Mouse (Mus musculus): ENCODE measurements at regions not wholly inside any gene's neighbourhood (a gene's known extent, or its start where the extent isn't known, plus 50 kb on each side); places are given as distances from the start of the nearest gene placed in this dataset.

- no peaks in the 10 kb centered on the region for H3K27me3 ChIP-seq (ENCODE audit: control insufficient read depth, insufficient read depth, insufficient read length)
- H3K4me2 ChIP-seq (ENCODE audit: low read depth): no peak overlapping the region
- no peaks in the 10 kb centered on the region for H3K36me3 ChIP-seq (ENCODE audit: control insufficient read depth, insufficient read depth)
- TF ChIP-seq E2F4 (IDR thresholded peaks at IDR 0.05; ENCODE audit: insufficient read depth) (no peak), CEBPB (IDR thresholded peaks at IDR 0.05; ENCODE audit: insufficient read depth, poor library complexity, severe bottlenecking) (no peak), MAX (IDR thresholded peaks at IDR 0.05; ENCODE audit: low read depth) (no peak), MYOD1 (IDR thresholded peaks at IDR 0.05; ENCODE audit: control insufficient read depth in 1 of 3, insufficient read length in 2 of 3, low read depth in 2 of 3) (no peak), SRF (IDR thresholded peaks at IDR 0.05; ENCODE audit: control insufficient read depth, insufficient read length, low read depth) (no peak), POLR2A (IDR thresholded peaks at IDR 0.05; ENCODE audit: insufficient read length, low read depth) (no peak), TCF12 (IDR thresholded peaks at IDR 0.05; ENCODE audit: insufficient read depth, poor library complexity, severe bottlenecking) (no peak), REST (IDR thresholded peaks at IDR 0.05; ENCODE audit: insufficient read depth, insufficient read length) (no peak), USF1 (IDR thresholded peaks at IDR 0.05; ENCODE audit: low read depth) (no peak), MYOG (IDR thresholded peaks at IDR 0.05; ENCODE audit: control insufficient read depth in 1 of 3, insufficient read depth in 1 of 3, insufficient read length in 2 of 3, low read depth in 2 of 3) (no peak)
- H3K79me2 ChIP-seq (ENCODE audit: control insufficient read depth, insufficient read depth): no peaks in the 10 kb centered on the region
- no peak overlapping the region for H3ac ChIP-seq (ENCODE audit: control insufficient read depth, insufficient read length)
- no peak overlapping the region for H3K4me3 ChIP-seq
Observed at GRCm38 (mm10) chr8:104041522-104041921, 59.9 kb upstream of the Cdh5 start.

GRCm38 (mm10) chr8:104042434-104042833, 59.0 kb upstream of the Cdh5 start:
- Histone ChIP-seq H3K79me2 (ENCODE audit: control insufficient read depth, insufficient read depth) (no peaks in the 10 kb centered on the region), H3K4me2 (ENCODE audit: low read depth) (peak overlapping the region; percentile 12), H3K27me3 (ENCODE audit: control insufficient read depth, insufficient read depth, insufficient read length) (no peaks in the 10 kb centered on the region), H3K36me3 (ENCODE audit: control insufficient read depth, insufficient read depth) (no peaks in the 10 kb centered on the region), H3ac (ENCODE audit: control insufficient read depth, insufficient read length) (no peak overlapping the region), H3K4me3 (no peak overlapping the region)
- TF ChIP-seq USF1 (IDR thresholded peaks at IDR 0.05; ENCODE audit: low read depth) (no peak), TCF12 (IDR thresholded peaks at IDR 0.05; ENCODE audit: insufficient read depth, poor library complexity, severe bottlenecking) (no peak), CEBPB (IDR thresholded peaks at IDR 0.05; ENCODE audit: insufficient read depth, poor library complexity, severe bottlenecking) (no peak), MYOD1 (IDR thresholded peaks at IDR 0.05; ENCODE audit: control insufficient read depth in 1 of 3, insufficient read length in 2 of 3, low read depth in 2 of 3) (no peak), POLR2A (IDR thresholded peaks at IDR 0.05; ENCODE audit: insufficient read length, low read depth) (no peak), TCF3 (IDR thresholded peaks at IDR 0.05; ENCODE audit: insufficient read length, low read depth) (no peak), E2F4 (IDR thresholded peaks at IDR 0.05; ENCODE audit: insufficient read depth) (no peak), SRF (IDR thresholded peaks at IDR 0.05; ENCODE audit: control insufficient read depth, insufficient read length, low read depth) (no peak), MAX (IDR thresholded peaks at IDR 0.05; ENCODE audit: low read depth) (no peak), MYOG (IDR thresholded peaks at IDR 0.05; ENCODE audit: control insufficient read depth in 1 of 3, insufficient read depth in 1 of 3, insufficient read length in 2 of 3, low read depth in 2 of 3) (no peak), REST (IDR thresholded peaks at IDR 0.05; ENCODE audit: insufficient read depth, insufficient read length) (no peak), POLR2AphosphoS2 (IDR thresholded peaks at IDR 0.05; ENCODE audit: insufficient read length, low read depth) (no peak)

DNA sequence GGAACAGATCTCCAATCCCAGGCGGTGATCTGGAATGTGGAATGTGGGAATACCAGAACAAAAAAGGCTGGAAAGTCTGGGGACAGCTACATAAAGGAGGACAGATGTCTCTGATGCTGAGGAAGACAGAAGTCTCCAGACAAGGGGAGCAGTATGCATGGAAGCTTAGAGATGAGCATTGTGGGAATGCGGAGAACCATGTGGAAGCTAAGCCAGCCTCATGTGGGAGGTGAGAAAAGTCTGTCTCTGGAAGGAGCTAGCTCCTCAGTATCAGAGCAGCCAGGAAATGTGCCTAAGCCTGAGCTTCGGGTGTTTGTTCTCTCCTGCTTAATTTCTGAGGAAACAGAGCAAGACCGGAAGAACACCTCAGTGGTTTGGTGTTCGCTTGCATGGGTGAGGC, 53.4 kb upstream of the Cdh5 start:
- H3K27me3 ChIP-seq (ENCODE audit: control insufficient read depth, insufficient read depth, insufficient read length): peaks cover 6% of the 10 kb centered on the region
- H3ac ChIP-seq (ENCODE audit: control insufficient read depth, insufficient read length): no peak overlapping the region
- no peak overlapping the region for H3K4me2 ChIP-seq (ENCODE audit: low read depth)
- H3K36me3 ChIP-seq (ENCODE audit: control insufficient read depth, insufficient read depth): no peaks in the 10 kb centered on the region
- no peak overlapping the region for H3K4me3 ChIP-seq
- no peak for TF ChIP-seq TCF3 (IDR thresholded peaks at IDR 0.05; ENCODE audit: insufficient read length, low read depth)
- TF ChIP-seq MYOD1 (IDR thresholded peaks at IDR 0.05; ENCODE audit: control insufficient read depth in 1 of 3, insufficient read length in 2 of 3, low read depth in 2 of 3): no peak
- TF ChIP-seq POLR2A (IDR thresholded peaks at IDR 0.05; ENCODE audit: insufficient read length, low read depth): no peak
- no peak for TF ChIP-seq E2F4 (IDR thresholded peaks at IDR 0.05; ENCODE audit: insufficient read depth)
- no peak for TF ChIP-seq REST (IDR thresholded peaks at IDR 0.05; ENCODE audit: insufficient read depth, insufficient read length)
- TF ChIP-seq SRF (IDR thresholded peaks at IDR 0.05; ENCODE audit: control insufficient read depth, insufficient read length, low read depth): no peak
- TF ChIP-seq TCF12 (IDR thresholded peaks at IDR 0.05; ENCODE audit: insufficient read depth, poor library complexity, severe bottlenecking): no peak
- no peak for TF ChIP-seq MAX (IDR thresholded peaks at IDR 0.05; ENCODE audit: low read depth)
- no peak for TF ChIP-seq MYOG (IDR thresholded peaks at IDR 0.05; ENCODE audit: control insufficient read depth in 1 of 3, insufficient read depth in 1 of 3, insufficient read length in 2 of 3, low read depth in 2 of 3)
- TF ChIP-seq CEBPB (IDR thresholded peaks at IDR 0.05; ENCODE audit: insufficient read depth, poor library complexity, severe bottlenecking): no peak
- no peak for TF ChIP-seq POLR2AphosphoS2 (IDR thresholded peaks at IDR 0.05; ENCODE audit: insufficient read length, low read depth)
- no peak for TF ChIP-seq USF1 (IDR thresholded peaks at IDR 0.05; ENCODE audit: low read depth)
- no peaks in the 10 kb centered on the region for H3K79me2 ChIP-seq (ENCODE audit: control insufficient read depth, insufficient read depth)

GRCm38 (mm10) chr8:104049181-104049580, 52.2 kb upstream of the Cdh5 start:
- TF ChIP-seq POLR2A (IDR thresholded peaks at IDR 0.05; ENCODE audit: insufficient read length, low read depth) (no peak), USF1 (IDR thresholded peaks at IDR 0.05; ENCODE audit: low read depth) (no peak), TCF12 (IDR thresholded peaks at IDR 0.05; ENCODE audit: insufficient read depth, poor library complexity, severe bottlenecking) (no peak), SRF (IDR thresholded peaks at IDR 0.05; ENCODE audit: control insufficient read depth, insufficient read length, low read depth) (no peak), REST (IDR thresholded peaks at IDR 0.05; ENCODE audit: insufficient read depth, insufficient read length) (no peak), CEBPB (IDR thresholded peaks at IDR 0.05; ENCODE audit: insufficient read depth, poor library complexity, severe bottlenecking) (no peak), TCF3 (IDR thresholded peaks at IDR 0.05; ENCODE audit: insufficient read length, low read depth) (no peak), POLR2AphosphoS2 (IDR thresholded peaks at IDR 0.05; ENCODE audit: insufficient read length, low read depth) (no peak), MAX (IDR thresholded peaks at IDR 0.05; ENCODE audit: low read depth) (no peak), E2F4 (IDR thresholded peaks at IDR 0.05; ENCODE audit: insufficient read depth) (no peak), MYOG (IDR thresholded peaks at IDR 0.05; ENCODE audit: control insufficient read depth in 1 of 3, insufficient read depth in 1 of 3, insufficient read length in 2 of 3, low read depth in 2 of 3) (no peak)
- Histone ChIP-seq H3K4me3 (no peak overlapping the region), H3ac (ENCODE audit: control insufficient read depth, insufficient read length) (no peak overlapping the region), H3K4me2 (ENCODE audit: low read depth) (no peak overlapping the region), H3K79me2 (ENCODE audit: control insufficient read depth, insufficient read depth) (no peaks in the 10 kb centered on the region), H3K27me3 (ENCODE audit: control insufficient read depth, insufficient read depth, insufficient read length) (peaks cover 6% of the 10 kb centered on the region), H3K36me3 (ENCODE audit: control insufficient read depth, insufficient read depth) (no peaks in the 10 kb centered on the region)

Data from myocyte (in vitro differentiated cells).